Mouse (Mus musculus) testis, postnatal 10 days (tissue): ENCODE data around the gene Rac2.

Experiments
- DNase-seq: peaks from one replicate; pipeline ENCODE4 v3.0.0; 2021; ENCODE audit warnings: low spot score

Rac2 gene

GRCm38 (mm10) chr15:78588049-78588448 is 15.5 kb upstream of the Rac2 start:
- DNase-seq = no peak

GRCm38 (mm10) chr15:78587050-78587994 is 14.7 kb upstream of the Rac2 start:
- DNase-seq = peak; percentile 94

GRCm38 (mm10) chr15:78585404-78585803 is 12.8 kb upstream of the Rac2 start:
- no peak for DNase-seq

- DNase-seq = no peak
Observed at GRCm38 (mm10) chr15:78583352-78583751, 10.8 kb upstream of the Rac2 start.

GRCm38 (mm10) chr15:78576284-78576810 is 3.8 kb upstream of the Rac2 start:
- no peak for DNase-seq

- no peak for DNase-seq
Observed at GRCm38 (mm10) chr15:78572270-78572600, 348 bp downstream of the Rac2 start.

- DNase-seq = no peak
Observed at GRCm38 (mm10) chr15:78571554-78572269, 871 bp downstream of the Rac2 start.

GRCm38 (mm10) chr15:78570170-78570569 is 2.4 kb downstream of the Rac2 start:
- DNase-seq = no peak

GRCm38 (mm10) chr15:78567608-78568120 is 4.9 kb downstream of the Rac2 start:
- DNase-seq = no peak

GRCm38 (mm10) chr15:78564764-78565435 is 7.7 kb downstream of the Rac2 start:
- no peak for DNase-seq

- no peak for DNase-seq
Observed at GRCm38 (mm10) chr15:78563937-78564336, 8.6 kb downstream of the Rac2 start.

- DNase-seq = no peak
Observed at GRCm38 (mm10) chr15:78563344-78563743, 9.2 kb downstream of the Rac2 start.

GRCm38 (mm10) chr15:78559141-78559979 is 13.2 kb downstream of the Rac2 start:
- no peak for DNase-seq

GRCm38 (mm10) chr15:78557693-78558535 is 14.7 kb downstream of the Rac2 start:
- no peak for DNase-seq

GRCm38 (mm10) chr15:78554545-78555313 is 17.9 kb downstream of the Rac2 start:
- no peak for DNase-seq

GRCm38 (mm10) chr15:78549189-78549734 is 23.3 kb downstream of the Rac2 start:
- no peak for DNase-seq

- no peak for DNase-seq
Observed at GRCm38 (mm10) chr15:78548711-78549110, 23.9 kb downstream of the Rac2 start.

GRCm38 (mm10) chr15:78548336-78548665 is 24.3 kb downstream of the Rac2 start:
- DNase-seq = no peak
